Mouse (Mus musculus) kidney, embryonic 16.5 days (tissue): Measurements from ENCODE around the gene Zfp354a. TPM values are rescaled to one million over a fixed set of nuclear protein-coding genes. Genes with fewer than 3 reads are reported as not detected.
A peak's percentile ranks its signal among the peaks of the same experiment; 100 is the strongest.
"Not testable (repeated sequence)": the region's sequence is repeated elsewhere in the genome, so short reads cannot be mapped to it uniquely, and the experiment has no call there.

ENCODE experiments used
- ATAC-seq: fragments of 200-750 bp; cut with Nextera tagmentation; 2 replicates; pipeline ENCODE4 v1.8.0; 2017; ENCODE audit warnings: moderate TSS enrichment; ENCODE audit not compliant: low FRiP score, low TSS enrichment
- H3K27ac ChIP-seq: fragments of 300-500 bp; sonication (generic); 2 replicates; pipeline ENCODE4 v1.5.1; 2014; ENCODE audit warnings: low read length
- H3K27me3 ChIP-seq: fragments of 300-500 bp; sonication (generic); 2 replicates; pipeline ENCODE4 v1.6.1; 2014; ENCODE audit warnings: low read length, control low read depth, mixed read lengths; ENCODE audit not compliant: insufficient read depth
- H3K36me3 ChIP-seq: fragments of 300-500 bp; sonication (generic); 2 replicates; pipeline ENCODE4 v1.6.1; 2014; ENCODE audit warnings: low read length, control low read depth, mixed read lengths; ENCODE audit not compliant: insufficient read depth
- H3K4me1 ChIP-seq: fragments of 300-500 bp; sonication (generic); 2 replicates; pipeline ENCODE4 v1.6.1; 2014; ENCODE audit warnings: low read length, control low read depth, mixed read lengths; ENCODE audit not compliant: insufficient read depth
- H3K4me2 ChIP-seq: fragments of 300-500 bp; sonication (generic); replicated peaks from 2 replicates; pipeline ENCODE4 v1.6.1; 2014; ENCODE audit warnings: low read depth, low read length
- H3K4me3 ChIP-seq: fragments of 300-500 bp; sonication (generic); 2 replicates; pipeline ENCODE4 v1.5.1; 2014; ENCODE audit warnings: mild to moderate bottlenecking, low read length
- H3K9ac ChIP-seq: fragments of 300-500 bp; sonication (generic); replicated peaks from 2 replicates; pipeline ENCODE4 v1.6.1; 2014; ENCODE audit warnings: low read length
- H3K9me3 ChIP-seq: fragments of 300-500 bp; sonication (generic); 2 replicates; pipeline ENCODE4 v1.6.1; 2016; ENCODE audit warnings: low read length, control low read depth
- WGBS: fragments of 180-500 bp; shearing (Covaris S2); extraction: QIAGEN DNeasy Blood & Tissue Kit; methylation state at CpG from one replicate; pipeline ENCODE4 v1.1.7; 2014; 5-methylcytosine and 5-hydroxymethylcytosine counted together
- polyA plus RNA-seq: library from polyadenylated mRNA; unstranded; fragments of >200 nt; fragmentation: Nextera tagmentation; extraction: Ambion mirVana; gene quantifications from 2 replicates; pipeline ENCODE4 v1.2.1, GENCODE M21; 2015

The Zfp354a gene
- polyA plus RNA-seq, 1 experiment from 2014 or later: 13.5 TPM

DNA sequence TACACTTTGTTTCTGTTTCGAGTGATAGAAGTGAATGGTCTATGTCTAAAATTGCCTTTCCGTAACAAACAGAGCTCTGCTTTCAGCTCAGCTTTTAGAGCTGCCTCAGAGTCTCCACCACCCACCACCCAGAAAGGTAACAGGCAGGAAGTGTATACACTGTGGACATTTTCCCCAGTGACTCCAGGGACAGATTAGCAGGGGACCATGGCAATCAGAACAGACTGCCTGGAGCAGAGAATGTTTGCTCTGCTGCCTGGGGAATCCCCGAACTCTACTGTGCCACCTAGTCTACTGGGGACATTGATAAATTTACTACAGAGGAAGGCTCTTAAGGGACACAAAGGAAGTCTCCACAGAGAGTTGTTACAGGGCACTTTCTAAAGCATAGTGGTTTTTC is 14.3 kb upstream of the Zfp354a start:
- not testable (repeated sequence) for H3K9me3 ChIP-seq, H3K4me1 ChIP-seq, H3K4me3 ChIP-seq, H3K27ac ChIP-seq, H3K27me3 ChIP-seq, H3K9ac ChIP-seq, H3K4me2 ChIP-seq, ATAC-seq, H3K36me3 ChIP-seq
- WGBS: 67% methylated on average over 3 of the region's 3 CpGs

DNA sequence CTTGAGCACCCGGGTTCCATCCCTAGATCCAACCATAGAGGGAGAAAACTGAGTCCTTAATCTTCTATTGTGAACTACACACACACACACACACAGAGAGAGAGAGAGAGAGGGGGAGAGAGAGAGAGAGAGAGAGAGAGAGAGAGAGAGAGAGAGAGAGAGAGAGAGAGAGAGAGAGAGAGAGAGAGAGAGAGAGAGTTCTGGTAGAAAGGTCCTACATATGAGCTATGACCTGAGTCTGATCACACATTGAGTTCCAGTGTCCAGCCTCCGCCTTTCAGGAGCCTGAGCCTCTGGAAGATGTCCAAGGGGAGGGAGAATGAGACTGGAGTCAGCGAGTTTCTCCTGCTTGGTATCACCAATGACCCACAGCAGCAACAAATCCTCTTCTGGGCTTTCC is 11.2 kb upstream of the Zfp354a start, which contains the start of gene Olfr1375:
Gene Olfr1375 (plus strand): TSS at position 301 of the 400 bp plus-strand sequence.
- H3K36me3 ChIP-seq, H3K9ac ChIP-seq, H3K4me1 ChIP-seq, H3K4me2 ChIP-seq, H3K27me3 ChIP-seq, H3K4me3 ChIP-seq, H3K9me3 ChIP-seq, ATAC-seq, H3K27ac ChIP-seq: not testable (repeated sequence)
- 81% methylated on average over 3 of the region's 3 CpGs for WGBS

DNA sequence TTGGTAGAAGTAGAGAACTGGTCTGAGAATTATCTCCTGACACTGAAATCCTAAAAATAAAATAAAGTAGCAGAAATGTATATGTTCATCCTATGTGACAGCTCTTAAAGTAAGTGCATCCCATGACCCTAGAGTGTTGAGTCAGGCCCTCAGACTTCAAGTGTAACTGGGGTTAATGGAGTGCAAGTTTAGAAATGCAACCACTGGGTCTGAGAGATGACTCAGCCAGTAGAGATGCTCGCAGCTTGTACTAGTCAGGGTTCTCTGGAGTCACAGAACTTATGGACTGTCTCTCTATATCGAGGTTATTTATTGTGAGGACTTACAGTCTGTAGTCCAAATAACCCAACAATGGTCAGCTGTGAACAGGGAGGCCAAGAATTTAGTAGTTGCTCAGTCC is 7.4 kb upstream of the Zfp354a start:
- Histone ChIP-seq H3K4me3 (no peak overlapping the region), H3K4me1 (no peaks in the 10 kb centered on the region), H3K36me3 (no peaks in the 10 kb centered on the region), H3K27ac (no peak overlapping the region), H3K4me2 (no peak overlapping the region), H3K9ac (no peak overlapping the region), H3K9me3 (no peaks in the 10 kb centered on the region), H3K27me3 (no peaks in the 10 kb centered on the region)
- no peak for ATAC-seq
- 65% methylated on average over 2 of the region's 2 CpGs for WGBS

DNA sequence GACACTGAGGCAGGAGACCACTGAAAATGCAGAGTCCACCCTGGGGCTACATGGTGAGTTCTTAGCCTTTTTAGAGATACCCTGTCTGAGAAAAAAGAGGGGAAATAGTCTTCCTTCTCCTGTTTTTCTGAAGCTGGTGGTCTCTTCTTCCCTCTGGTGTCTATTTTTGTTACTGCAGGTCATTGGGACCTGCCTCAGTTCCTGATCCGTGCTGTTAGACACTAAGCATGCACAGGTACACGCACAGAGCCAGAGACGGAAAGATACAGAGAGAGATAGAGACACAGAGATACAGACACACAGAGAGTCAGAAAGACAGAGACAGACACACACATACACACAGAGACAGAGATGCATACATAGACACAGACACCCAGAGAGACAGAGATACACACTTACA is 5.8 kb upstream of the Zfp354a start:
- H3K4me3 ChIP-seq: no peak overlapping the region
- H3K36me3 ChIP-seq: no peaks in the 10 kb centered on the region
- no peaks in the 10 kb centered on the region for H3K27me3 ChIP-seq
- H3K4me2 ChIP-seq: no peak overlapping the region
- no peak overlapping the region for H3K9ac ChIP-seq
- no peak for ATAC-seq
- H3K4me1 ChIP-seq: no peaks in the 10 kb centered on the region
- WGBS: 53% methylated on average over 3 of the region's 3 CpGs
- H3K27ac ChIP-seq: no peak overlapping the region
- H3K9me3 ChIP-seq: no peaks in the 10 kb centered on the region

DNA sequence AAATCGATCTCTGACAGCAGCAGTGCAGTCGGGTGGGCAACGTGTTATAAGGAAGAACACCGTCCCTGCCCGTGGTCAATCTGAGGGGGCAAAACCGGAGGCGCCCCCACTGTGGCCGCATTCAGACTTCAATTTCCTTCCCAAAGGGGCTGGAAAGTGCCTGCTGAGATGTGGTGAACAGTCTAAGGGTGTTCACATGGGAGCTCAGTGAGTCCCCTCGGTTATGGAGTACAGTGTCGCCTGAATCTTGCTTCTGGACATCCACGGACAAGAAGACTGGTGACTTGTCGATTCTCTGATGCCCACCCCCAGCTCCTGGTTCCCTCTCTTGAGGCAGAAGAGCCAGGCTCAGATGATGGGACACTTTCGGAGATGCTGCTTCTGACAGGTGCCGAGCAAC is 583 bp downstream of the Zfp354a start:
- WGBS: 13% methylated on average over 14 of the region's 14 CpGs
- no peaks in the 10 kb centered on the region for H3K9me3 ChIP-seq
- H3K4me3 ChIP-seq: peak overlapping the region; percentile 64
- ATAC-seq: peak; percentile 58
- no peak overlapping the region; the same call in 1 of the 2 replicates for H3K27ac ChIP-seq
- 0 out of 2 replicates have a peak, but pooled peaks cover 6% of the 10 kb centered on the region for H3K36me3 ChIP-seq
- peaks cover 8% of the 10 kb centered on the region for H3K4me1 ChIP-seq
- peak overlapping the region; percentile 83 for H3K9ac ChIP-seq
- H3K27me3 ChIP-seq: no peaks in the 10 kb centered on the region
- peak overlapping the region; percentile 75 for H3K4me2 ChIP-seq

DNA sequence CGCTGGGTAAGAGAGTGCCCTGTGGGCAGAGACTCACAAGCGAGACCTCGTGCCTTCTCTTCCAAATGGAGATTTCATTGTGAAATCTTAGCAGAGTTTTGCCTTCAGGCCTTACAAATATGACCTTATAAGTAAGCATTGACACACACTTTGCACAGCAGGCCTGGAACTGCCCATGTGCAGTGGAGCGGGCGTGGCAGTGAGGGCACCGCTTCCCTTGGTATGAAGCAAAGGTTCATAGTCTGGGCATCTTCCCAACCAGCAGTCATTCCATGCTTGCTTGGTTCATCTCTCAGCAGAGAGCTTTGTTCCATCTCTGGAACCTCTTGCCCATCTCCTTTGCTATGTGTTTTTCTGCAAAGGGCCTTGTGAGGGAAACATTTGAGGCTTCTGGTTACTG is 1.9 kb downstream of the Zfp354a start:
- no peaks in the 10 kb centered on the region for H3K27me3 ChIP-seq
- H3K9ac ChIP-seq: no peak overlapping the region
- no peaks in the 10 kb centered on the region for H3K9me3 ChIP-seq
- 89% methylated on average over 6 of the region's 6 CpGs for WGBS
- H3K4me3 ChIP-seq: no peak overlapping the region
- no peak overlapping the region for H3K4me2 ChIP-seq
- no peak overlapping the region for H3K27ac ChIP-seq
- ATAC-seq: no peak
- H3K36me3 ChIP-seq: peaks cover 8% of the 10 kb centered on the region; the same call in 1 of the 2 replicates
- H3K4me1 ChIP-seq: peaks cover 8% of the 10 kb centered on the region

DNA sequence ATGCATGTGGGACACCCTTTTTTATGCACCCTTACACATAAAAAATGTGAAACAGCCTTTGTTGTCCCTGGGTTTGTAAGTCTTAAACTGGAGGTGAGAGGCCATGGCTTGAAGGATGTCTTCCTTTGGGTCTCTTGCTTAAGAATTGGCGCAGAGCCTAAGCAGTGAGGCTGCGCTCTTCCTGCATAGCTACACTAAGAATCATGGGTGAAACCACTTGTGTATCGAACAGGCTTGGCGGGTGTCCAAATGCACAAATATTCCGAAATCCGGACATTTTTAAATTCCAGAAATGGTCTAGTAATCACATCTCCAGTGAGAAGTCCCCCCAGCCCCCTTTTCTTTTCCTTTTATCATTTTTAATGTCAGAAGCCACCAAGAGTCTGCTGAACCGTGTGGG is 4.2 kb downstream of the Zfp354a start:
- Histone ChIP-seq H3K9me3 (no peaks in the 10 kb centered on the region), H3K9ac (no peak overlapping the region), H3K4me1 (peaks cover 8% of the 10 kb centered on the region), H3K27ac (no peak overlapping the region), H3K4me3 (no peak overlapping the region), H3K27me3 (no peaks in the 10 kb centered on the region), H3K4me2 (no peak overlapping the region), H3K36me3 (peaks cover 23% of the 10 kb centered on the region; the same call in 1 of the 2 replicates)
- no peak for ATAC-seq
- WGBS: 66% methylated on average over 7 of the region's 7 CpGs

DNA sequence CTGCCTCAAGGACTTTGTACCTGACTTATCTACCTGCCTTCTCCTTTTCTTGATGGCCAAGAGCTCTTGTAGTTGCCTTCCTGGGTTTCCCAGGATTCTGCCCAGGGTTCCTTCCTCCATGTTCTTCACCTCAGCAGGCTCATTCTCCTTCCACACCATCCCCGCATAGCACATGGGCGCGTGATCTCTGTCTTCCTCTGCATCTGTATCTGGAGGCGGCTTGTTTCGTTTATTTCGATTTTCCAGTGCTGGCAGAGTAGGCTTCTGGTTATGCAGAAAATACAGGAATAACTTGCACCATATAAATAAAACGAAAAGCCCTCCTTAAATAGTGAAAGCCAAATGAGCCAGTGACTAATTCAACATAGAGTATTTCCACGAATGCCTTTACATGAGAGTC is 4.8 kb downstream of the Zfp354a start:
- no peak for ATAC-seq
- WGBS: 96% methylated on average over 8 of the region's 8 CpGs
- Histone ChIP-seq H3K4me1 (peaks cover 8% of the 10 kb centered on the region), H3K4me3 (no peak overlapping the region), H3K9ac (no peak overlapping the region), H3K27me3 (no peaks in the 10 kb centered on the region), H3K9me3 (no peaks in the 10 kb centered on the region), H3K4me2 (no peak overlapping the region), H3K27ac (no peak overlapping the region), H3K36me3 (peaks cover 29% of the 10 kb centered on the region; the same call in 1 of the 2 replicates)

DNA sequence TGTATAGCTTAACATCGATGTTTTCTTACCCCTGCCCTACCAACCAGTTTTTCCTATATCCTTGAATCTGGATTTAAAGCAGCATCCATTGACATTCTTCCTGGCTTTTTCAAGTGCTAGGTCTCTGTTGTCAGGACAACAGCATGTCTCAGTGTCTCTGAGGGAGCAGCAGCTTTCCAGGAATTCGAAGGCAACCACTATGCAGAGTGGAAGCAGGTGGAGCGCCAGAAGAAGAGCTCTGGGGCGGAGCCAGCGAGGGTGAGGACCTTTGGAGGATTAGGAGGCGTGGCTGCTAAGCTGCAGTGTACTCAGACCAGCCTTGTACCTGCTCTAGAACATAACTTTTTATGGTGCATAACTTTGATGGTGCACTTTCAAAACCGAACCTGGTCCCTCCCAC is 25.5 kb downstream of the Zfp354a start:
- WGBS: 33% methylated on average over 7 of the region's 7 CpGs
- no peaks in the 10 kb centered on the region for H3K36me3 ChIP-seq
- H3K27ac ChIP-seq: no peak overlapping the region
- H3K4me2 ChIP-seq: no peak overlapping the region
- no peaks in the 10 kb centered on the region for H3K9me3 ChIP-seq
- peak; percentile 23; the same call in 1 of the 2 replicates for ATAC-seq
- no peaks in the 10 kb centered on the region for H3K4me1 ChIP-seq
- no peaks in the 10 kb centered on the region for H3K27me3 ChIP-seq
- H3K9ac ChIP-seq: no peak overlapping the region
- no peak overlapping the region for H3K4me3 ChIP-seq

DNA sequence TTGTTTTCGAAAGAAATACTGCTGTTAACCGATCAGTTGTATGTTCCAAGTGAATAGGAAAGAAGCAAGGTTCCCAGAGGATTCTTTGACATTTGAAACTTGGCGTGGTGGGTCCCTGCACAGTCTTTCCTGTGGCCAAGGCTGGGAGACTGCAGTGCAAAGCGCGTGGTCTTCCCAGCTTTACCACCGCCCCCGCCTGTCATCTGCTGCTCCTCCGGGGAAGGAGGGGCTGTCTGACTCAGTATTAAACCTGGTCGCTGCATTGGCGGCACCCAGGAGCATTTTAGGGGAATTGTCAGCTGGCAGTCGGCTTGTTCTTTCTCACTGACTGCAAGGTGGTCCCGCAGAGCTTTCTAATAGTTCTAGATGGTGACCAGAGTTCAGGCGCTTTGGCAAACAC is 26.2 kb downstream of the Zfp354a start:
- Histone ChIP-seq H3K27ac (no peak overlapping the region), H3K4me2 (no peak overlapping the region), H3K4me3 (no peak overlapping the region), H3K9ac (no peak overlapping the region), H3K36me3 (no peaks in the 10 kb centered on the region), H3K27me3 (no peaks in the 10 kb centered on the region), H3K9me3 (no peaks in the 10 kb centered on the region), H3K4me1 (no peaks in the 10 kb centered on the region)
- WGBS: 46% methylated on average over 13 of the region's 13 CpGs
- no peak for ATAC-seq
